Mouse (Mus musculus): ENCODE data around the gene Gm5065.

GRCm38 (mm10) chr7:5366724-5367123 is 16.4 kb downstream of the Gm5065 start:
- TF ChIP-seq TAL1 (IDR thresholded peaks at IDR 0.05; ENCODE audit: low read length), result no peak
- TF ChIP-seq GATA1 (IDR thresholded peaks at IDR 0.05; ENCODE audit: low read length), result no peak

Measured in erythroblast, embryonic 14.5 days (primary cell).